ENCODE assay signal across 7 mouse cellular contexts in genomic region chr4:105157276-105158168, GRCm38 (mm10). TPM values are rescaled to one million over a fixed set of nuclear protein-coding genes. Genes with fewer than 3 reads are reported as not detected.
DNase-seq lines count a peak whose midpoint lies in the region; ATAC-seq and TF ChIP-seq lines count a peak whose summit lies in the region.

Gene Plpp3, plus strand, starts transcription at chr4:105157347.

- no peak for DNase-seq in embryonic facial prominence, embryonic 14.5 days (ENCODE audit: low spot score)
- DNase-seq in heart, adult 8-10 months (ENCODE audit: low spot score): peak; percentile 92
- DNase-seq in kidney, adult 9 months: peak; percentile 93
- DNase-seq in limb, embryonic 14.5 days (ENCODE audit: low spot score): peak; percentile 93
- peak; percentile 23 to 66 for DNase-seq in spleen, postnatal 4 days (ENCODE audit: low spot score in 2 of 2)

- peak; percentile 91 for ATAC-seq in embryonic facial prominence, embryonic 14.5 days (ENCODE audit: low read depth)
- peak; percentile 90 for ATAC-seq in limb, embryonic 14.5 days (ENCODE audit: low FRiP score, low read depth)
- ATAC-seq in midbrain, embryonic 15.5 days (replicated peaks): peak; percentile 81

- no peak for TF ChIP-seq CTCF in bone marrow macrophage, adult 2 months (IDR thresholded peaks at IDR 0.05; ENCODE audit: low read depth, low read length)

- WGBS in embryonic facial prominence, embryonic 14.5 days: under 1% methylated on average over 50 of the region's 77 CpGs
- under 1% methylated on average over 63 of the region's 77 CpGs for WGBS in limb, embryonic 14.5 days
- WGBS in midbrain, embryonic 15.5 days: under 1% methylated on average over 77 of the region's 77 CpGs

- H3K27ac ChIP-seq in bone marrow macrophage, adult 2 months (ENCODE audit: insufficient read depth, low read depth, low read length): no peak within 1 kb of the TSS
- H3K27ac ChIP-seq in embryonic facial prominence, embryonic 14.5 days (replicated peaks; ENCODE audit: low read depth, low read length): peak within 1 kb of the TSS; percentile 98
- H3K27ac ChIP-seq in limb, embryonic 14.5 days (replicated peaks; ENCODE audit: low read depth, low read length): peak within 1 kb of the TSS; percentile 99
- H3K27ac ChIP-seq in midbrain, embryonic 15.5 days: peak within 1 kb of the TSS; percentile 82

- H3K4me1 ChIP-seq in bone marrow macrophage, adult 2 months (ENCODE audit: control insufficient read depth, insufficient read depth, low read length): peaks cover 4% of the 10 kb centered on the region
- H3K4me1 ChIP-seq in embryonic facial prominence, embryonic 14.5 days (ENCODE audit: control insufficient read depth, insufficient read depth, low read length): peaks cover 13% of the 10 kb centered on the region
- H3K4me1 ChIP-seq in limb, embryonic 14.5 days (ENCODE audit: control insufficient read depth, insufficient read depth, low read length): peaks cover 18% of the 10 kb centered on the region
- peaks cover 17% of the 10 kb centered on the region for H3K4me1 ChIP-seq in midbrain, embryonic 15.5 days

- peak within 1 kb of the TSS; percentile 72 for H3K4me3 ChIP-seq in bone marrow macrophage, adult 2 months (ENCODE audit: insufficient read depth, low read length)
- peak within 1 kb of the TSS; percentile 86 for H3K4me3 ChIP-seq in embryonic facial prominence, embryonic 14.5 days (ENCODE audit: low read depth, low read length)
- peak within 1 kb of the TSS; percentile 91 for H3K4me3 ChIP-seq in limb, embryonic 14.5 days (replicated peaks; ENCODE audit: low read length)
- H3K4me3 ChIP-seq in midbrain, embryonic 15.5 days: peak within 1 kb of the TSS; percentile 56

- no peaks in the 10 kb centered on the region for H3K27me3 ChIP-seq in embryonic facial prominence, embryonic 14.5 days (replicated peaks; ENCODE audit: control insufficient read depth, insufficient read depth, low read length)
- no peaks in the 10 kb centered on the region for H3K27me3 ChIP-seq in limb, embryonic 14.5 days (ENCODE audit: control insufficient read depth, insufficient read depth, low read length)
- no peaks in the 10 kb centered on the region for H3K27me3 ChIP-seq in midbrain, embryonic 15.5 days (replicated peaks)

- peaks cover 22% of the 10 kb centered on the region for H3K36me3 ChIP-seq in embryonic facial prominence, embryonic 14.5 days (ENCODE audit: control insufficient read depth, insufficient read depth, low read length)
- peaks cover 12% of the 10 kb centered on the region for H3K36me3 ChIP-seq in limb, embryonic 14.5 days (ENCODE audit: control insufficient read depth, insufficient read depth, low read length)
- no peaks in the 10 kb centered on the region for H3K36me3 ChIP-seq in midbrain, embryonic 15.5 days (replicated peaks)

- no peak for TF ChIP-seq POLR2A in bone marrow macrophage, adult 2 months (IDR thresholded peaks at IDR 0.05; ENCODE audit: borderline replicate concordance, low read depth, low read length)
- peak; percentile 98 for TF ChIP-seq POLR2A in limb, embryonic 14.5 days (IDR thresholded peaks at IDR 0.05; ENCODE audit: borderline replicate concordance, extremely low read depth, insufficient read depth, insufficient read length)

- peak within 1 kb of the TSS; percentile 97 for H3K9ac ChIP-seq in embryonic facial prominence, embryonic 14.5 days (ENCODE audit: low read depth, low read length)
- peak within 1 kb of the TSS; percentile 97 for H3K9ac ChIP-seq in limb, embryonic 14.5 days (ENCODE audit: low read depth, low read length, severe bottlenecking)
- peak within 1 kb of the TSS; percentile 52 for H3K9ac ChIP-seq in midbrain, embryonic 15.5 days

- peak within 1 kb of the TSS; percentile 73 for H3K4me2 ChIP-seq in embryonic facial prominence, embryonic 14.5 days (ENCODE audit: low read depth, low read length)
- peak within 1 kb of the TSS; percentile 68 for H3K4me2 ChIP-seq in limb, embryonic 14.5 days (replicated peaks; ENCODE audit: low read depth, low read length, severe bottlenecking)
- H3K4me2 ChIP-seq in midbrain, embryonic 15.5 days: peak within 1 kb of the TSS; percentile 61

- no peaks in the 10 kb centered on the region for H3K9me3 ChIP-seq in embryonic facial prominence, embryonic 14.5 days (ENCODE audit: control insufficient read depth, low read length)
- no peaks in the 10 kb centered on the region for H3K9me3 ChIP-seq in limb, embryonic 14.5 days (ENCODE audit: control insufficient read depth, low read length)
- H3K9me3 ChIP-seq in midbrain, embryonic 15.5 days: no peaks in the 10 kb centered on the region

RNA-seq across cellular contexts. Expression of gene Plpp3, which starts in this region (rescaled TPM):
- polyA plus RNA-seq in bone marrow macrophage, adult 2 months (2012; ENCODE audit: insufficient read depth, insufficient read length, missing spikeins): 0.43 and 0.58 TPM in 2 replicates
- 107 and 123 TPM in 2 replicates for polyA plus RNA-seq in embryonic facial prominence, embryonic 14.5 days (2014; fragmentation: Nextera tagmentation; extraction: Ambion mirVana)
- 10 to 100 TPM; 51.8 to 58.4 (median 54.5) TPM for total RNA-seq in heart, adult 8-10 months (2022)
- 112 and 124 TPM in 2 replicates for polyA plus RNA-seq in limb, embryonic 14.5 days (2012; rRNA removed)
- 117 and 130 TPM in 2 replicates for polyA plus RNA-seq in limb, embryonic 14.5 days (2014; fragmentation: Nextera tagmentation; extraction: Ambion mirVana)
- polyA plus RNA-seq in midbrain, embryonic 15.5 days (2015; fragmentation: Nextera tagmentation; extraction: Ambion mirVana): 66.3 and 81.9 TPM in 2 replicates

Comparison
In these comparisons a context has a peak if more than half of its experiments do, and no peak if none do; other contexts are left out.
1. RNA of gene Plpp3 (polyA plus RNA-seq): 112 to 130 TPM in limb, embryonic 14.5 days, 107 to 123 TPM in embryonic facial prominence, embryonic 14.5 days and 66.3 to 81.9 TPM in midbrain, embryonic 15.5 days; 0.43 to 0.58 TPM in bone marrow macrophage, adult 2 months; every median in the first group is over 10 times any median in the second.
2. Peak in every context shown above with its lines, with median percentiles within 50 percentile points of each other: H3K4me3 ChIP-seq, ATAC-seq, H3K4me2 ChIP-seq and H3K9ac ChIP-seq.